Mouse (Mus musculus) T-cell, adult 2 months (primary cell): ENCODE measurements around the gene Tmem252.
"Not testable (repeated sequence)": the region's sequence is repeated elsewhere in the genome, so short reads cannot be mapped to it uniquely, and the experiment has no call there.

ENCODE experiments used
- DNase-seq: peaks from one replicate; pipeline ENCODE4 v3.0.0; 2022; ENCODE audit warnings: low spot score

Gene Tmem252

DNA sequence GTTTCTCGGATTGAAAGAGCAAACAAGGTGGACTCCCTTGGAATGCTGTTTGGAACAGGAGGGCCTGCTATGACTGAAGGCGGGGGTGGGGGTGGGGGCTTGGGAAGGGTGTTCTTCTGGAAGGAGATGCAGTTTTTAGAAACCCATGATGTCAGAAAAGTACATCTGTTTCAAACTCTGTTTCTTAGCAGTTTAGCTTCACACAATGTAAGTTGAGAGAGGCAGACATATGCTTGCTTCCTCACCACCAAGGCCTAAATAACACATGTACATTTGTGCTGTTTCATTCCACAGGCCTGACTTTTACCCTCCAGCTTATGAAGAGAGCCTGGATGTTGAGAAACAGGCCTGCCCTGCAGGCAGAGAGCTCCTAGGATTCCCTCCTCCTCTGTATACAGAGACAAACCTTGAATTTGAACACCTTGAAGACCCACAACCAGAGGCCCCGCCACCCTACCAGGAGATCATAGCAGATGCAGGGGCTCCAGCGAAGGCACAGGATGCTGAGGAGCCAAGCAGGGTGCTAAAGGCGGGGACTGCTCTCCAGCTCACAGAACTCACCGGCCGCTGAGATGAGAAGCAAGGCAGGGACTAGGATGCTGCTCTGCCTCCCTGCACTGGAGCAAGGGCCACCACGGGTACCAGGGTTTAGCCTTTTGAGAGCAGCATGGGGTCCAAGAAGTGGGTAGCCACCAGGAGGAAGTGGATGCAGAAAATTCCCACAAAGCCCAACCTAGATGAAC is 3.6 kb downstream of the Tmem252 start:
- no peak for DNase-seq

DNA sequence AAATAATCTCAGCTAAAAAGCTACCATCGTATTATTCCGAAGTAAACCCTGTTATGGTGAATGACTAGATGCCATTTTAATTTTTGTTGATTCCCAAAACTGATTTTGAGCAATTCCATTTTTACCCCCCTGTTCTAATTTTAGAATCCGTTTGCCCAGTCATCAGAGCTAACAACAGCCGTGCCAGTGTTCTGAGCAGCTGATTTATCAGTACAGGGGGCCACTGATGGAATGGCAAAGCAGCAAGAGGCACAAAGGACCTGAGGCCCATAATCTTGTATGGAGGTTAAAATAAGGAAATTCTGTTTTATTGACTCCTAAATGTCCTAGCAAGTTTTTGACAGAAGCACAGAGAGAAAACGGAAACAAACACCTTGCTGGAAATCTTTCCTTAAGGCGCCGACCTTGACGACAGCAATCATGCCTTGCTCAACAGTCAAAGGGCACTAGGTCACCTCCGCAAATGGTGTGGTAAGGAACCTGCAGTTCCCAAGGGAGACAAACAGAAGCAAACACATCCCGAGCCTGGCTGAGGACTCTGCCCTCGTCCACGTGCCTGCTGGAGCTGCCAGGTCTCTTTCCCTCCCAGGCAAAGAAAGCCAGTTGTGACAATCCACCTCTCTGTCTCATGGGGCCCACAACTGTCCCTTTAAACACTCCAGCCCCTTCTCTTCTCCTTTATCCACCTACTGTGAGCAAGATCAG is 9.4 kb downstream of the Tmem252 start:
- no peak for DNase-seq

DNA sequence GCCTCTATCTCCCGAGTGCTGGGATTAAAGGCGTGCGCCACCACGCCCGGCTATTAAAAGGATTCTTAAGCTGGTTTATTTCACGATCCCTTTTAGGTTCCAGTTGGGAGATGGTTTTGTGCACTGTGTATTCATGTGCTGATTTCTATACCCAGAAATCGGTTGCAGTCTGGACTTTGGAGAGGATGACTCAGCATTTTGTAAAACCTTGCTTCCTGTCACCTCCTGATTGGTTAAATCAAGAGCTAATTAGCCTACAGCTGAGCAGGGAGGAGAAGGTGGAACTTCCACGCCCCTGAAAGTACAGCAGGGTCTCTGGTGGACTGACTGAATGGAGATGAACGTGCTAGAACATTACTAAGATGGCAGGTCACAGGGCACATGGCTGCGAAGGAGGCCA is 12.6 kb downstream of the Tmem252 start:
- DNase-seq, result no peak

DNA sequence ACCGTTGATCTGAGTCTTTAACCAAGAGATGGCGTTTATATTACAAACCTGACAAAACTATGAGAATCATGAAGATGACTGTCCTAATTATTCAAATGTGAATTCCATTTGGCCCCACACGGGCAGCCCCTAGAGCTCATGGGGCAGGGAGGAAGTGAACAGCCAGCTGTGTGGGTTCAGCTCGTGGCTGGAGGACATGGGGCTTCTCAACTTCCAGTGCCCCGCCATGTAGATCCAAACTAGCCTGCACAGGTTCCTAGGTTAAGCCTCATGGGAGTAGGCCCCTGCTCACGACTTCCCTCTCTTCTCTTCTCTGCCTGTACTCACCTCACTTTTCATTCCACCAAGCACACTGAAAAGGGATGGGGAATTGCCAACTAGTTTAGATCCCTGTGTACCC is 14.5 kb downstream of the Tmem252 start:
- no peak for DNase-seq

DNA sequence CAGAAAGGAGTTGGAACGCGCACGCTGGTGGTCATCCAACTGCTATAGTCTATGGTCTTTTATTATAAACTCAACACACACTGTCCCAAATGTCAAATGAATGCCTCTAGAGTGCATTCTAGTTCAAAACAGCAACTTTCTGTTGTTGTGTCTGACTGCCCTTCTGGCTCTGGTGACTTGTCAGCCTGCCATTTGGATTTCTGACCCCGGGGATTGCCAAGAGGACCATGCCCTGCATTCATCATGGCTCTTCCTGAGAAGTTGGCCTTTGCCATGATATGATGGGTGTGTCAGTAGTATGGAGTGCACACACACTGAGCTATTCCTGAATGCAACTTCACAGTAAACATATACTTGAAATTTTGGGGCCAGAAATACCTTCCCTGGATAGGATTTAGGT is 15.7 kb downstream of the Tmem252 start:
- DNase-seq, result no peak

DNA sequence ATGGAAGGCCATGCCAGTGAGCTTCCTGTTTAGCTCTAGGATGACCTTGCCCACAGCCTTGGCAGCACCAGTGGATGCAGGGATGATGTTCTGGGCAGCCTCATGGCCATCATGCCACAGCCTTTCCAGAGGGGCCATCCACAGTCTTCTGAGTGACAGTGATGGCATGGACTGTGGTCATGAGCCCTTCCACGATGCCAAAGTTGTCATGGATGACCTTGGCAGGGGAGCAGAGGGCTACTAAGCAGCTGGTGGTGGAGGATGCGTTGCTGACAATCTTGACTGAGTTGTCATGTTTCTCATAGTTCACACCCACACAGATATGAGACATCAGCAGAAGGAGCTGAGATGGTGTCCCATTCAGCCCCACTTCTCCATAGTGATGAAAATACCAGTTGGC is 18.9 kb downstream of the Tmem252 start:
- DNase-seq, result no peak

DNA sequence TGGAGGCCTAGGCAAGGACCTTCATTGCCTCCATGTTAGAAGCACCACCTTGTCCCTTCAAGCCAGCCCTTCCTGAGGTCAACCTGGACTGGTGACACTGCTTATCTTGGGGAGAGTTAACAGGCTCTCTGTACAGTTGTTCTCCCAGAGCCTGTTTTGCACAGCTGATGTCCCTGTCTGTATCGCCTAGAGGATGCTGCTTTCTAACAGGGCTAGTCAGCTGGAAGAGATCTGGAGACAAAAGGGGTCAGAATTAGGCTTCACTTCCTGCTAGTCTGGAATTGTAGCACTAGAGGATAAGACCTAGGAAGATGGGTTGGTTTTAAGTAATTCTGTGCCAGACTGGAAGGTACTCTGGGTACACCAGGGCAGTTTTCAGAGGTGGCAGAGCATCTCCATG is 24.1 kb downstream of the Tmem252 start:
- no peak for DNase-seq

DNA sequence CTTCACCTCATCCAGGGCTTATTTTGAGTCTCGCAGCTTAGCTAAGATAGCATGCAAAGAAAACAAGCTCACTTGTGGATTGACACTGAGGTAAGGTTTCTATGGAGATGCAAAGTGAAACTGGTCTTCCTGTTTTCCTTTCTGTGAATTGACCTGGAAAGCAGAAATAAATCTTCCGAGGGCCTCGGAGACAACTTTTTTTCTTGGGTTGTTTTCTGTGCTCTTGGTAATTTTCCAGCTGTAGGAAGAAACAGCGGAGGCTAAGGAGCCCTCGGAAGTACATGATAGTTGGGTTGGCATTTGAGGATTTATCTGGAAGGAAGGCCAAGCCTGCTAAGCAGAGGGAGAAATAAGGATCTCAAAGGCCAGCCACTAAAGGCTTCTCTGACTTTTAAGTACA is 24.8 kb downstream of the Tmem252 start:
- DNase-seq, result no peak

DNA sequence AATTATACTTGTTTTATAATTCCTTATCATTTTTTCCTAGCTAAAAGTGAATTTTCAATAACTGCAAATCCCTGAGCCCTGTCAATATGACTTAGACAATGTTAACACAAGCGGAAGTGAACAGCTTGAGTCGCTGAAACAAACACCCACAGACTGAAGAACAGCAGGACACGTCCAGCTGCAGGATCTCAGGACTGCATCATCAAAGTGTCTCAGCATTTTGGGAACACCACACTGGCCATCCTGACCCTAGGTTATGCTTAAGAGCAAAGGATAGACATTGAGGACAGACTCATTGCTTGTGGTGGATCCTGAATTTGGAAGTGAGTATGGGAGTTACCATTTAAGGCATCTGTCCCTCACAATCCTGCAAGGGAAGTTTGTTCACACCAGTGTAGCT is 25.4 kb downstream of the Tmem252 start:
- no peak for DNase-seq

DNA sequence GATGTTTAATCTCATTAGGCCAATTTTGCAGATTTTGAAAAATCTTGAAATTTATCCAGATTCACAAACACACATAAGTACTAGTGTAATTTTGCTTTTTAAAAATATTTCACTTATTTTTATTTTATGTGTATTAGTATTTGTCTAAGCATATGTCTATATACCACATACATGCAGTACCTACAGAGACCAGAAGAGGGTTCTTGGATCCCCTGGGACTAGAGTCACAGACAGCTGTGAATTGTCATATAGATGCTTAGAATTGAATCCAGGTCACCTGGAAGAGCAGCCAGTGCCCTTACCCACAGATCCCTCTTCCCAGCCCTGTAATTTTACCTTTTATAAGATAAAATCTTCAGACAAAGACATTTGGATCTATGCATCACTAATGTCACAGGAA is 26.1 kb downstream of the Tmem252 start:
- DNase-seq, result no peak

DNA sequence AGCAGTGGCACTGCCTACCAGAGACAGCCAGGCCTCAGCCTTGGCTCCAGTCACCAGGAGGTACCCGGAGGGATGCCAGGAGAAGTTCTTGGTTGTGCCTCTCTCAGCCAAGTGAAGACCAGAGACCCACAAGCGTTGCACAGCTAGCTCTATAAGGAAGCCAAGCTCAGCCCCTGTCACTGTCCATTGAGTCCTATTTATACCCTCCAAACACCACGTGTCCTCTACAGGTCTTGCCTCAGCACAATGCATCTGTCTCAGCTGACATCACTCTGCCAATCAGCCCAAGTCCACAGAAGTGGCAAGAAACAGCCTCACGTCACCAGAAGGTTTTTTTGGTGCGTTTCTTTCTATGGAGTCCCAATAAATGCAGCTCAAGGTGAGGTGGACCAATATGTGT is 26.9 kb downstream of the Tmem252 start:
- no peak for DNase-seq

DNA sequence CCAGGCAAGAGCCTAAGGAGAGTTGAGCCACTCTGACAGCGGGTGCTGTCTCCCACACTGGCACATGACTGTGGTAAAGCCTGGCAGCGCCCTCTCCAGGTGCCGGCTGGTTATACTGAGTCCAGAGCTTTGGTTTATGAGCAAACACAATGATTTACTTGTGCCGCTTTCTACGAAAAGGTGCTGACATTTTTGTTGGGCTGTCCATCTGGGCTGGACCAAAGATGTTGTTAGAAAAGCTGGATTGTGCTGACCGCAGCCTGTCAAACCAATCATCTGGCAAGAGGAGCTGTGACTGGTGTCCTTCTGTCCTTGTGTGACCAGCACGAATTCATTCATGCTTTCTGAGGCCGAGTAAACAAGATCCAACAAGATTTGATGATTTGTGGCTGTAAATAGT is 27.9 kb downstream of the Tmem252 start:
- no peak for DNase-seq

DNA sequence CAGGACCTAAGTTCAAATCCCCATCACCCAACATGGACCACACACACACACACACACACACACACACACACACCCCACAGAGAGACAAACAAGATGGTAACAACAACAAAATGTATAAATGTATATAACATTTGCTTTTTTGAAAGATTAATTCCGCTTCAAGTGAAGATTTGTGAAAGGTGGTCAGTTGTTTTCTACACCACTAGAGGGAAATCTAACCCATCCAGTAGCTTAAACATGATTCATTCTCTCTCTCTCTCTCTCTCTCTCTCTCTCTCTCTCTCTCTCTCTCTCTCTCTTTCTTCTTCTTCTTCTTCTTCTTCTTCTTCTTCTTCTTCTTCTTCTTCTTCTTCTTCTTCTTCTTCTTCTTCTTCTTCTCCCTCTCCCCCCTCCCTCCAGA is 29.4 kb downstream of the Tmem252 start:
- not testable (repeated sequence) for DNase-seq

DNA sequence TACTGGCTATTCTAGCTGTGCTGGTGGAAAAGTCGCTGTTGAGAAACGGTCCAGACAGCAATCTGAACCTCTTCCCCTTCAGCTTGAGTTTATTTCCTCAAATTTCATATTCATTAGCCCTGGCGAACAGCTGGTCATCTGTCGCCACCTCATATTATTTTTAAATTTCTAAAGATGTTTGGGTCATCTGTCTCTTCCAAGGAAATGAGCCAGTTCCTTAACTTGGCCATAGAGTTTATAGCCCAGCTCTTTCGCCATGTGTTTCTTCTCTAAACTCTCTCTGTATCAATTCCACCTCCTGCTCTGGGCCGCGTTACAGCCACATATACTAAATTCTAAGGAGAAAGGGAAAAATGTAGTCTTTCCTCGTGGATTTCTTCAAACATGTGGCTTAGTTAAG is 29.9 kb downstream of the Tmem252 start:
- no peak for DNase-seq

DNA sequence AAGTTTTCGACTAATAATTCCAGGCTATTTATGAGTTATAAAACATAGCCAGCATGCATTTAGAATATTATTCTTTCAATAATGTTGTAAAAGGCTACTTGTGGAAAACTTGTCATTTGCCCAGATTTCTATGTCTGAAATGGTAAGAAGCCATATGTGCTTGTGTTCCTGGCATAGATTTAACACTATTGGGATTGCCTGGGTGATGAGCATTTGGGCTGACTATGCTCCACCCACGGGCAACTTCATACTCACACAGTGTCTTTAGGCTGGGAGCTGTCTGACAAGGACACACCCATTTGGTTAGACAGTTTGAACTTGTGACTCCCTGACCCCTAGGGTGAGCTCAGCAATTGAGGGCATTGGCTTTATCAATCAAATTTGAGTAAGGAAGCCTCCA is 30.5 kb downstream of the Tmem252 start:
- DNase-seq, result no peak

DNA sequence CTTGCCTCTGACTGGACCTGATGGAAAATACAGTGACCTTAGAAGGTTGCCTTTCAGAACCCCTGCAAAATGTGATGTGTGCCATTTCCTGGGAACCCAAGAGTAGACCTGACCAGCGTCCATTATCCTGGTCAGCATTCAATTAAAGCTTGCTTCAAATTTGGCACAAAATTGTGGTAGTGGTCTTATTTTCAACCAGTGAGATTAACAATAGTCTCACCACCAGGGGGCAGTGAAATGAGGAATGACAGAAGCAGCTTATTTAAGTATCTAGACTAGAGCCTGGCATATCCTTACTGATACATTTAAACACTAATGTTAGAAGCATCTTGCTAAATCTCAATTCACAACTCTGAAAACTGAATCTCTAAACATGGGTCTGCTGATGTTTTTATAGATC is 31.6 kb downstream of the Tmem252 start:
- DNase-seq, result no peak

DNA sequence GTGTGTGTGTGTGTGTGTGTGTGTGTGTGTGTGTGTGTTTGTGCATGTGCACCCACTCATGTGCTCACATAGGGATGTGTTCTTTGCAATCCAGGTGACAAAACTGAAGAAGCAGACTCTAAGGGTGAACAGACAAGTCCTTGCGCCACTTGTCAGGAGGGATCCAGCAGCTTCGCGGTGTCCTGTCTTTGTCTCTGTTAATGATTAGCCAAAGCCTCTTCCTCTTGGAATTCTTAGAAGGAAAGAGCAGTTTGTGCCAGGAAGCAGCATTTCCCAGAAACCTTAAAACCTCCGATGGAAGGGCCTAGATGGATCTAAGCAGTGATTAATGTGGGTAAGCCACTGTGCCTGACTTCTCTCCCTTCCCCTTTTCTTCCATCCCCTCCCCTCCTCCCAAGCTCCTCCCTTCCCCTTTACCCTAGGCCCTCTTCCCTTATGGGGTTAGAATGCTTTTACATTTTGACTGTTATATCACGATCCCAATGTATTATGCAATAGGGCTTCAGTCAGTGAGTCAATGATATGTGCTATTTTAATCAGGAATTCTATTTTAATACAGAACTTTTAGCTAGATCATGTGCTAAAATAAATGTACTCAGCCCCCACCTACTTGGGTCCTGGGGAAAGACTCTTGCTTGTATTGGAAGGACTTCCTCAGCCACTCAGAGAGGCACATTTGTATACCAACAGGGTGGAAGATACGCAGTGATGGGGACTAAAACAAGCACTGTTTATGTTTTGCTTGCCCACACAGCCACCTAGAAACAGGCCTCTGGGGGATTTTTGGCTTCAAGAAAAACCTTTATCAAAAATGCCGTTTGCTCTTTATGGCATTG is 33.5 kb downstream of the Tmem252 start:
- DNase-seq, result no peak

DNA sequence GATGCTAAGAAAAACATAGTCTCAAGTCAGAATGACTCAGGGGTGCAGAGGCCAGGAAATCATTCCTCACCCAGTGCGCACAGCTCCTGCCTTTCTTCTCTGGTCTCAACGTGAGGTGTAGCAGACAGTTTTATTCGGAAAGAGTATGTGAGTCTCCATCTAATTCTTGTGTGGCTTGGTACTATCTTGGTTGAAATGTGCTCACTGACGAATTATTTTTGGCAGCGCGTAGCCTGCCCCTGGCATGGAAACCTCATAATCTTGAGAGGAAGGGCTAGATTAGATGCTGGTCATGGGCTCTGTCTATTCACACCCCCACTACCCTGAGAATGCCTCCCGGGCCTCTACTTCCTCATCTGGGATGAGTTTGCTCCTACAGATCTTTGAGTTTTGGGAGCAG is 34.2 kb downstream of the Tmem252 start:
- DNase-seq, result no peak

DNA sequence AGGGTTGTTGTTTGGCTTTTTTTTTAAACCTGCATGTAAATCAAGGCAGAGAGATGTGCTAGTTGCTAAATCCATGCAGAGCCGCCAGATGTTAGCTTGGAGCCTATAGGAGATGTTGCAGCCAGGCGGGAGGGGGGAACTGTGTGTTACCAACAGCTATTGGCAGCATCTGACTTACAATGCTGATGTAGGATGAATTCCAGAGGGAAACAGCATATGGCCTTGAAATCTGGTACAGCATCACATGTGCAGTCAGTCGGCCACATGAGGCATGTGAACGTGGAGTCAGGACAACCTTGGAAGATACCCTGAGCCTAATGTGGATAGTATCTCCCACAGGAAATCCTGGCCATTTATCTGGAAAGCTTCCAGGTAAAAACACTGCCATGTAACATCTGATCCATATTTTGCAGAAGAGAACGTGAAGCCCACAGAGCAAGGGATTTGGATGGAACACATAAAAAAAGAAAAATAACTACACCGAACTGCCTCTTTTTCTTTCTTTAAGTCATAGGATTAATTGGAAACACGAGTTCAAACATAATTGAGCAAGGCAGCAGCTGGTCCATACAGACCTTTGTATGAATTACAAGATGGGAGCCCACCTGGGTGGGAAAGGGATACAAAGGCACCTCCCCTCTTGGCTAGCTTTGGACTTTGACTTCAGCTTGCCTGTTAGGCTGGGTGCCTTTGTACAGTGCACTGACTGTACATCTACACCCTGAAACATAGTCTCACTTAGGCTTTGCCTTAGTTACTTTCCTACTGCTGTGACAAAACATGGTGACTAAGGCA is 42.7 kb downstream of the Tmem252 start:
- DNase-seq, result no peak

DNA sequence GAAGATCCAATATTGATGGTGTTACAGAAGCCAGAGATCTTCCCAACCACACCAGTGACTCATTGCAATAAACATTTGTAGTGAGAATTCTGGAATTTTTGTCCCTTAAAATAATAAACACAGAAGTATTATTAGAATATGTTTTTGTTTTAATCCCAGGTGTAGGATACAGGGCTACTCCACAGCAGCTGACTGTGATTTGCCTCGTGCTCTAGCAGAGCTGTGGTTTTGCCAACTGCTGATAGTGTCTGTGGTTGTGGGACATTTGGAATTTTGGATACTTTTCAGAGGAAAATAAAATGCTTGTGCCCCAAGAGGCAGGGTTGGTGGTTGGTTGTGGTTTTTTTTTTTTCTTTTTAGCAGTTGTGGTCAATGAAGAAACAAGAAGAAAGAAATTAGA is 44.2 kb downstream of the Tmem252 start:
- DNase-seq, result no peak

DNA sequence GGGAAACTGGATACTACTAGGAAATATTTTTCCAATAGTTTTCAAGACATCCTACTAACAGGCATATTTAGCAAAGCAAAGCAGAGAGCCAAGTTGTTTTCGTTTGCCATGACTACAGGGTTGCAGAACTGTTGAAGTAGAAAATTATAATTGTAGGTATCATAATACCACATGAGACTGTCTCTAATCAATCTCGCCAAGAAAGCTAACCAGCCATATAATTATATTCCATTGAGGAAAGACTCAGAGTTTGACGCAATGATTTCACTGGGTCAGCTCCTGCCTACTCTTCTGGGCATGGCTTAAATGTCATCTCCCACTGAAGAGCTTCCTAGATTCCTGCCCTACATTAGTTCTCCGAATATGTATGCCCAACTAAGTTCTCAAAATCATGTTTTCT is 45.7 kb downstream of the Tmem252 start:
- DNase-seq, result no peak

DNA sequence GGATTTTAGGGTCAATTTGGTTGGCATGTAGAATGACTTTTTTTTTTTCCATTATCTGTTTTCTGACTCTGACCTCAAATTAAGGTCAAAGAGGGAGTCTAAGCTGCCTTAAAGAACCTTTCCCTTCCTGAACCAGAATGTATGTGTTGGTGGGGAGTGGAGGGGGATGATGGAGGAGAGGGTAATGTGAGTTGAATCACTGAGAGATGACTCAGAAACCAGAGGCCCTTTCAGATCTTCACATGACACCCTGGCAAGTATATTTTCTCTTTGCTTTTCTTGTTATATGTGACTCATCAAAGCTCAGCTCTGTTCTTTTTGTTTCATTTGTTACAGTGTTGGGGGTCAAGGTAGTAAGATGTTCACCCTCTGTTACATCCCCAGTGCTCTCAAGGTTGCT is 46.6 kb downstream of the Tmem252 start:
- no peak for DNase-seq
